Mouse (Mus musculus): Measurements from ENCODE around the gene Gm28305.

GRCm38 (mm10) chr9:104088555-104088954 is 48.1 kb downstream of the Gm28305 start:
- TF ChIP-seq CTCF (IDR thresholded peaks at IDR 0.05; ENCODE audit: control insufficient read depth, insufficient read depth, insufficient read length) (no peak), MYOD1 (IDR thresholded peaks at IDR 0.05; ENCODE audit: control insufficient read depth, insufficient read length, low read depth) (no peak), USF1 (IDR thresholded peaks at IDR 0.05; ENCODE audit: low read depth) (no peak), CEBPB (IDR thresholded peaks at IDR 0.05; ENCODE audit: low read depth) (no peak)
